In the genomic region with DNA sequence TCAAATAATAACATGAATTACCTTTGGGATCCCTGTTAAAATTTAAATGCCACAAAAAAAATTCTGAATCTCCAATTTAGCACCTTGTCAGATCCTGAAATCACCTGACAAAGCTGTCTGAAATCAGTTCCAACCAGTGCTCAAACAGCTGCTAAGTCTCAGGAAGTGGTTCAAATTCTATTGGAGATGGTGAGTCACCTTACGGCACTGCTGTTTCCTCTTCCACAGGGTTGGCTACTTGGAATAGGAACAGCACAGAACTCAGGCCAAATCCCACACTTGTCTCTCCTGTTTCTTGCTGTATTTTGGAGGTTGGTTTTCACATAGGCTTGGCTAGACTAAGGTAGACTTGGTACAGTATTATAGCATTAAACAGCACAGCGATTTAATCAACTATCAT, we compare ENCODE assay signal across 23 mouse cellular contexts. TPM values are rescaled to one million over a fixed set of nuclear protein-coding genes. Genes with fewer than 3 reads are reported as not detected.
A peak's percentile ranks its signal among the peaks of the same experiment; 100 is the strongest.
DNase-seq lines count a peak whose midpoint lies in the region; ATAC-seq and TF ChIP-seq lines count a peak whose summit lies in the region.
"Had no signal": no experiment of that assay in that cellular context is flagged by ENCODE, and none has a peak within 500 bp of the region (broad histone marks: within the 10 kb centered on the region; RNA-seq: fewer than 3 reads in every experiment).

No protein-coding gene starts in this region.

- no peak for TF ChIP-seq CTCF in heart, postnatal 0 days (IDR thresholded peaks at IDR 0.05; ENCODE audit: low read depth)
- TF ChIP-seq CTCF in C2C12 (IDR thresholded peaks at IDR 0.05; ENCODE audit: control insufficient read depth, insufficient read depth, insufficient read length) = no peak

- no peaks in the 10 kb centered on the region for H3K27me3 ChIP-seq in heart, postnatal 0 days (ENCODE audit: control insufficient read depth, insufficient read depth, low read length)
- H3K27me3 ChIP-seq in heart, embryonic 11.5 days (ENCODE audit: control insufficient read depth, insufficient read depth, low read length) = no peaks in the 10 kb centered on the region
- H3K27me3 ChIP-seq in C2C12 (ENCODE audit: control insufficient read depth, insufficient read depth, insufficient read length) = no peaks in the 10 kb centered on the region
- H3K27me3 ChIP-seq: embryonic facial prominence, embryonic 12.5 days; embryonic facial prominence, embryonic 15.5 days; forebrain, embryonic 12.5 days; heart, embryonic 13.5 days; hindbrain, embryonic 12.5 days; hindbrain, embryonic 15.5 days had no signal

- no peak overlapping the region for H3K4me2 ChIP-seq in heart, postnatal 0 days (ENCODE audit: low read depth, low read length)
- H3K4me2 ChIP-seq in heart, embryonic 11.5 days = no peak overlapping the region
- H3K4me2 ChIP-seq: embryonic facial prominence, embryonic 12.5 days; embryonic facial prominence, embryonic 15.5 days; forebrain, embryonic 12.5 days; heart, embryonic 13.5 days; hindbrain, embryonic 12.5 days; hindbrain, embryonic 15.5 days had no signal

- H3K4me1 ChIP-seq in heart, postnatal 0 days (ENCODE audit: control insufficient read depth, insufficient read depth) = no peaks in the 10 kb centered on the region
- no peaks in the 10 kb centered on the region for H3K4me1 ChIP-seq in heart, embryonic 11.5 days (ENCODE audit: control insufficient read depth, insufficient read depth, low read length)
- H3K4me1 ChIP-seq: embryonic facial prominence, embryonic 12.5 days; embryonic facial prominence, embryonic 15.5 days; forebrain, embryonic 12.5 days; hindbrain, embryonic 12.5 days; hindbrain, embryonic 15.5 days had no signal

- no peaks in the 10 kb centered on the region for H3K79me3 ChIP-seq in C2C12 (ENCODE audit: low read depth)

- DNase-seq in heart, postnatal 0 days (ENCODE audit: low spot score) = peak; percentile 16
- DNase-seq in right cerebral cortex, adult 18-20 months = peak; percentile 40
- no peak for DNase-seq in right cerebral cortex, postnatal 10 days (ENCODE audit: low spot score in 2 of 2)
- no peak for DNase-seq in thymus, postnatal 14 days
- DNase-seq in urinary bladder, postnatal 36 days (ENCODE audit: low spot score in 2 of 2) = no peak
- DNase-seq: adrenal gland, postnatal 10 days; adrenal gland, postnatal 36 days; B cell, adult 2 months; cerebellum, adult 11 months; cerebellum, adult 9-11 months; gastrocnemius, postnatal 25 days; heart, adult 18-20 months had no signal

- H3ac ChIP-seq in C2C12 (ENCODE audit: control insufficient read depth, insufficient read length, low read depth) = no peak overlapping the region

- H3K79me2 ChIP-seq in C2C12 (ENCODE audit: control insufficient read depth, insufficient read depth) = no peaks in the 10 kb centered on the region

- TF ChIP-seq EP300 in heart, postnatal 0 days (IDR thresholded peaks at IDR 0.05; ENCODE audit: low read depth) = no peak

- no peak overlapping the region for H3K27ac ChIP-seq in heart, postnatal 0 days (ENCODE audit: low read depth)
- no peak overlapping the region for H3K27ac ChIP-seq in heart, embryonic 11.5 days (ENCODE audit: low read depth, low read length)
- H3K27ac ChIP-seq: embryonic facial prominence, embryonic 12.5 days; embryonic facial prominence, embryonic 15.5 days; forebrain, embryonic 12.5 days; heart, embryonic 13.5 days; hindbrain, embryonic 12.5 days; hindbrain, embryonic 15.5 days had no signal

- no peak overlapping the region for H3K4me3 ChIP-seq in heart, postnatal 0 days (ENCODE audit: low read depth, low read length)
- no peak overlapping the region for H3K4me3 ChIP-seq in heart, embryonic 11.5 days (ENCODE audit: low read depth, low read length)
- no peak overlapping the region for H3K4me3 ChIP-seq in C2C12 (ENCODE audit: insufficient read depth, poor library complexity, severe bottlenecking)
- H3K4me3 ChIP-seq: embryonic facial prominence, embryonic 12.5 days; embryonic facial prominence, embryonic 15.5 days; forebrain, embryonic 12.5 days; heart, embryonic 13.5 days; hindbrain, embryonic 12.5 days; hindbrain, embryonic 15.5 days had no signal

- ATAC-seq in heart, postnatal 0 days (ENCODE audit: insufficient read depth, low read depth) = no peak
- no peak for ATAC-seq in heart, embryonic 11.5 days (replicated peaks; ENCODE audit: insufficient number of reproducible peaks, low FRiP score, low TSS enrichment)
- ATAC-seq: CD4-positive, CD25-positive, alpha-beta regulatory T cell, adult 4 months; forebrain, embryonic 16.5 days; intestine, postnatal 0 days had no signal

- no peaks in the 10 kb centered on the region for H3K9me3 ChIP-seq in heart, postnatal 0 days (replicated peaks; ENCODE audit: control insufficient read depth, low read length)
- no peaks in the 10 kb centered on the region for H3K9me3 ChIP-seq in heart, embryonic 11.5 days (replicated peaks; ENCODE audit: control insufficient read depth, low read length)
- H3K9me3 ChIP-seq: embryonic facial prominence, embryonic 12.5 days; embryonic facial prominence, embryonic 15.5 days; hindbrain, embryonic 12.5 days; hindbrain, embryonic 15.5 days had no signal

- H3K9ac ChIP-seq in heart, postnatal 0 days (replicated peaks; ENCODE audit: low read depth, low read length) = no peak overlapping the region
- H3K9ac ChIP-seq in heart, embryonic 11.5 days (ENCODE audit: low read depth, low read length) = no peak overlapping the region
- H3K9ac ChIP-seq: embryonic facial prominence, embryonic 12.5 days; embryonic facial prominence, embryonic 15.5 days; forebrain, embryonic 12.5 days; heart, embryonic 13.5 days; hindbrain, embryonic 12.5 days; hindbrain, embryonic 15.5 days had no signal

- H3K36me3 ChIP-seq in heart, postnatal 0 days (replicated peaks; ENCODE audit: control insufficient read depth, insufficient read depth, low read length) = no peaks in the 10 kb centered on the region
- no peaks in the 10 kb centered on the region for H3K36me3 ChIP-seq in heart, embryonic 11.5 days (ENCODE audit: control insufficient read depth, insufficient read depth, low read length)
- H3K36me3 ChIP-seq in C2C12 (ENCODE audit: control insufficient read depth, insufficient read depth) = no peaks in the 10 kb centered on the region
- H3K36me3 ChIP-seq: embryonic facial prominence, embryonic 12.5 days; embryonic facial prominence, embryonic 15.5 days; forebrain, embryonic 12.5 days; heart, embryonic 13.5 days; hindbrain, embryonic 12.5 days; hindbrain, embryonic 15.5 days had no signal

- WGBS in heart, postnatal 0 days = 80% methylated on average over 2 of the region's 2 CpGs
- 69% methylated on average over 2 of the region's 2 CpGs for WGBS in heart, embryonic 11.5 days (ENCODE audit: insufficient replicate concordance)

TF ChIP-seq in C2C12, 6 proteins besides CTCF, POLR2A, EP300 and RAD21:
- no peak for TF ChIP-seq CEBPB (IDR thresholded peaks at IDR 0.05; ENCODE audit: low read depth)
- TF ChIP-seq MYOG (IDR thresholded peaks at IDR 0.05; ENCODE audit: control insufficient read depth, extremely low read depth, insufficient read length) = no peak
- peak; percentile 63 for TF ChIP-seq MYOD1 (IDR thresholded peaks at IDR 0.05; ENCODE audit: control insufficient read depth, insufficient read length, low read depth)
- TF ChIP-seq USF1 (IDR thresholded peaks at IDR 0.05; ENCODE audit: low read depth) = no peak
- no peak for TF ChIP-seq MAX (IDR thresholded peaks at IDR 0.05)

RNA-seq across cellular contexts. Expression of a gene that starts 55.8 kb away (rescaled TPM):
- 14.5 and 16.6 TPM in 2 replicates for total RNA-seq in heart, postnatal 0 days (2014; rRNA removed; ENCODE audit: low replicate concordance)
- polyA plus RNA-seq in heart, postnatal 0 days (2015; fragmentation: Nextera tagmentation; extraction: Ambion mirVana) = 3.4 and 4.2 TPM in 2 replicates
- 4.9 and 6.1 TPM in 2 replicates for polyA plus RNA-seq in heart, embryonic 11.5 days (2014; fragmentation: Nextera tagmentation; extraction: Ambion mirVana)
- polyA plus RNA-seq in C2C12 (2012; fragmentation: generic; extraction: Trizol) = 28.3 TPM

Comparison
In these comparisons a context has a peak if more than half of its experiments do, and no peak if none do; other contexts are left out.
1. DNase-seq: peak in heart, postnatal 0 days (single experiment) and right cerebral cortex, adult 18-20 months (single experiment); none in right cerebral cortex, postnatal 10 days (0 of 2), thymus, postnatal 14 days (single experiment) and urinary bladder, postnatal 36 days (0 of 2).